Mouse (Mus musculus) liver, adult 2 months (tissue): ENCODE results near the gene Fgfr2.

Experiments used
- CTCF ChIP-seq: fragments of 200-500 bp; IDR thresholded peaks from 2 replicates; pipeline ENCODE4 v1.5.1; 2011; ENCODE audit warnings: low read depth, low read length, control low read depth
- POLR2A ChIP-seq: fragments of 200-500 bp; IDR thresholded peaks from 2 replicates; pipeline ENCODE4 v1.6.1; 2011; ENCODE audit warnings: low read length, control low read depth; ENCODE audit not compliant: insufficient read depth; ENCODE audit errors: extremely low read depth

- TF ChIP-seq CTCF (no peak), POLR2A (no peak)
Measured at GRCm38 (mm10) chr7:130600074-130600473, 2523.1 kb downstream of the Fgfr2 start.
